Mouse (Mus musculus) kidney, adult 2 months (tissue): ENCODE results near the gene Cry2.

Experiments
- CTCF ChIP-seq: fragments of 200-500 bp; conservative IDR thresholded peaks from 2 replicates; pipeline ENCODE4 v1.5.1; 2011; ENCODE audit warnings: low read depth, mild to moderate bottlenecking, control low read depth, low read length, moderate library complexity, mixed read lengths; ENCODE audit not compliant: insufficient read depth, insufficient read length
- POLR2A ChIP-seq: fragments of 200-500 bp; IDR thresholded peaks from one replicate; pipeline ENCODE4 v1.6.1; 2011; ENCODE audit warnings: low read depth, low read length, control low read depth

- TF ChIP-seq POLR2A: no peak
- no peak for TF ChIP-seq CTCF
These were observed 58.1 kb downstream of the Cry2 start for GRCm38 (mm10) chr2:92375788-92376187.
